Mouse (Mus musculus) stomach, adult 2 months (tissue): ENCODE data around the gene Poldip3. TPM values are rescaled to one million over a fixed set of nuclear protein-coding genes. Genes with fewer than 3 reads are reported as not detected.

Experiments used
- polyA plus RNA-seq: library from polyadenylated mRNA; depleted of rRNA; stranded (reverse); fragments of >200 nt; gene quantifications from 2 replicates; pipeline ENCODE4 v1.2.3, GENCODE M21; 2012; rRNA removed

Poldip3 gene
- 18.0 and 18.1 TPM in 2 replicates for polyA plus RNA-seq

GRCm38 (mm10) chr15:83149196-83150072 lies at the start of gene Poldip3:
Gene Poldip3, minus strand, starts transcription at chr15:83149384.

DNA sequence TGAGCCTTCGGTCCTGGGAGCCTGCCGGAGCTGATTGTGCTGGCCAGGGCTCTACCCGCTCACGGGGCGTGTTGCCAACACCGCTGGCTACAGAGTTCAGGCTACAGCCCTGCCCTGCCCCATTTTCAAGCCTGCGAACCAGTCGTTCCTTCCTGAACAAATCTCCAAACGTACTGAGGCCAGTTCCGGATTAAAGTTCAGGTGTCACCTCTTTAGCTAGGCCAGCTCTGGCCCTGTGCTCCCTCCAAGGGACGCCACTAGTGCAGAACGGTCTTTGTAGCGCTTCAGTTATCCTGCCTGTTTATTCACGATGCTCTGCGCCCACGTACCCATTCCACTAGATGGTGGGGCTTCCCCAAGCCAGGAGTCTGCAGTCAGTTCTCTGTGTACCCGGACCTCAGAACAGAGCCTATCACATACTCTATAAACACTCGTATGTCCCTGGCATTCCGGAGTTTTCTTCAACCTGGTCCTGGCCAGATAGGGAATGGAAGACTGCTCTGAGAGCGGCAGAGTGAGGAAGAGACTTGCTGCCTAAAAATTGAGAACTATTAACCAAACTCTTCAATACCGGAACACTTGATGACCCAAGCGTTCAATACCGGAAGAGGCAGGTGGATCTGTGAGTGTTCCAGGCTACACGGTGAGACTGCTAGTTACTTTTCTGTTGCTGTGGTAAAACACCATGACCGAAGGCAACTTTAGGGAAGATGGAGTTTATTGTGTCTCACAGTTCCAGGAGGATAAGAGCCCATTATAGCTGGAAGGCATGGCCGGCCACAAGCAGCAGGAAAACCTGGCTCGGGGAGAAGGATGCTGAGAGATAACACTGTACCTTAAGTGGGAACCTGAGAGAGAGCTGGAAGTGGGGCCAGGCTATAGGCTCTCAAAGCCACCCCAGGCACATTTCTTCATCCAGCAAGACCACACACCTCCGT lies 23.6 kb upstream of the Poldip3 start, which contains the start of gene Cyb5r3:
Gene Cyb5r3 (minus strand): TSS at position 101 of the 938 bp plus-strand sequence.

DNA sequence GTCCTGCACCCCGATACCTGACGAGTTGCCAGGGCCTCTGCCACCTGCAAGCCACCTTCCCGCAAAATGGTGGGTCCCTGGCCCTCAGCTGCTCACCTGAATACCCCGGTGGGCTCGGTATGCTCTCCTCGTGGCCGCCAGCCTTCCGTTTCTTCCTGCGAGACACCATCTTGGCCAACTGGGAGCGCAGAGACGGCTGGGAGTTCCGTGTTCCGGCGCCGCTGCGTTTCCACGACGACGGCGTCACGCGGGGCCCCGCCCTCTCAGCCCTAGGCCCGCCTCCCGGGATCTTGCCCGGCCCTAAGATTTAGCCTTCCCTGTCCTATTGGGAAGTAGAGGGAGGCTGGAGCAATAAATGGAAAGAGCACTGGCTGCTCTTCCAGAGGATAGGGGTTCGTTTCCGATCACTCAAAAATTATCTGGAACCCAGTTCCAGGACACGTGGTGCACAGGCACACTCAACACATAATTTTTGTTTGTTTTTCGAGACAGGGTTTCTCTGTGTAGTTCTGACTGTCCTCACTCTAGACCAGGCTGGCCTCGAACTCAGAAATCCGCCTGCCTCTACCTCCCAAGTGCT lies 26.5 kb downstream of the Poldip3 start, which contains the start of gene Rrp7a:
Gene Rrp7a (minus strand): TSS at position 236 of the 580 bp plus-strand sequence.

DNA sequence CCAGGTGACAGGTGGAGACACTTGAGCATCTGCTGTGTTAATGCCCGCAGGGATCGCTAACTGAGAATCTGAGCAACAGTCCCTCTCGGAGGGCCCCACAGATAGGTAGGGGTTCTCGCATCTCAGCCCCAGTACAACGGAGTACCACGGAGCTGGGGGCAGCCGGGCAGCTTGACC lies 59.9 kb downstream of the Poldip3 start, which contains the start of gene Serhl:
Gene Serhl (plus strand): TSS at position 78 of the 177 bp plus-strand sequence.

Other genes starting within 250 kb of the Poldip3 start
- gene Tcf20, start 161.5 kb downstream of the Poldip3 start, polyA plus RNA-seq = 5.6 and 6.2 TPM in 2 replicates
- gene Nfam1, start 116.1 kb downstream of the Poldip3 start, polyA plus RNA-seq = 1.5 and 1.6 TPM in 2 replicates
- gene Serhl, start 59.9 kb downstream of the Poldip3 start, polyA plus RNA-seq = 35.8 and 38.2 TPM in 2 replicates
- 65.9 and 68.4 TPM in 2 replicates for gene Rrp7a, start 26.6 kb downstream of the Poldip3 start, polyA plus RNA-seq
- gene Cyb5r3, start 23.2 kb upstream of the Poldip3 start, polyA plus RNA-seq = 130 and 148 TPM in 2 replicates
- gene A4galt, start 102.4 kb upstream of the Poldip3 start, polyA plus RNA-seq = 20.1 and 26.5 TPM in 2 replicates
- gene Arfgap3, start 200.9 kb upstream of the Poldip3 start, polyA plus RNA-seq = 15.7 and 20.4 TPM in 2 replicates